In genomic region chr1:193449394-193450103, GRCm38 (mm10) we compare ENCODE assay signal across 8 mouse cellular contexts.
DNase-seq lines count a peak whose midpoint lies in the region; ATAC-seq and TF ChIP-seq lines count a peak whose summit lies in the region.

No protein-coding gene starts in this region.

- intact Hi-C loops in gastrocnemius, adult 2 months (cut with DNase I) = loop anchor here (5.0 kb wide), 1 partner anchor 253 kb away; no protein-coding TSS in a partner anchor

- DNase-seq in gastrocnemius, adult 2 months = peak; percentile 20
- DNase-seq in gastrocnemius, postnatal 25 days = no peak
- peak; percentile 28 for DNase-seq in cerebellum, adult 11 months
- peak; percentile 21 to 30 for DNase-seq in layer of hippocampus, postnatal 36 days

- peak; percentile 80 for ATAC-seq in forebrain, embryonic 16.5 days
- ATAC-seq in hindbrain, embryonic 13.5 days (ENCODE audit: low FRiP score) = peak; percentile 69
- peak; percentile 85 for ATAC-seq in megakaryocyte-erythroid progenitor cell, adult 5-6 weeks (replicated peaks; ENCODE audit: low FRiP score, low TSS enrichment, poor library complexity, severe bottlenecking)
- peak; percentile 35; the same call in 1 of the 2 replicates for ATAC-seq in stomach, embryonic 14.5 days (ENCODE audit: insufficient number of reproducible peaks, insufficient read depth, low FRiP score, low read depth)

- H3K4me2 ChIP-seq in forebrain, embryonic 16.5 days (ENCODE audit: low read length) = no peak overlapping the region
- H3K4me2 ChIP-seq in hindbrain, embryonic 13.5 days = no peak overlapping the region
- no peak overlapping the region for H3K4me2 ChIP-seq in stomach, embryonic 14.5 days (replicated peaks; ENCODE audit: low read depth, low read length)

- H3K36me3 ChIP-seq in forebrain, embryonic 16.5 days (ENCODE audit: control insufficient read depth, insufficient read depth) = no peaks in the 10 kb centered on the region
- H3K36me3 ChIP-seq in hindbrain, embryonic 13.5 days = no peaks in the 10 kb centered on the region
- H3K36me3 ChIP-seq in stomach, embryonic 14.5 days (ENCODE audit: control insufficient read depth, insufficient read depth, low read length) = no peaks in the 10 kb centered on the region

- H3K27me3 ChIP-seq in forebrain, embryonic 16.5 days (replicated peaks; ENCODE audit: control insufficient read depth, insufficient read depth, low read length) = no peaks in the 10 kb centered on the region
- H3K27me3 ChIP-seq in hindbrain, embryonic 13.5 days = 0 out of 2 replicates have a peak, but pooled peaks cover 9% of the 10 kb centered on the region
- H3K27me3 ChIP-seq in stomach, embryonic 14.5 days (ENCODE audit: control insufficient read depth, insufficient read depth, low read length) = no peaks in the 10 kb centered on the region

- WGBS in forebrain, embryonic 16.5 days = 10% methylated on average over 7 of the region's 7 CpGs
- WGBS in hindbrain, embryonic 13.5 days = 19% methylated on average over 7 of the region's 7 CpGs
- 11% methylated on average over 7 of the region's 7 CpGs for WGBS in stomach, embryonic 14.5 days

- H3K4me1 ChIP-seq in forebrain, embryonic 16.5 days (replicated peaks; ENCODE audit: control insufficient read depth, insufficient read depth, low read length) = peaks cover 13% of the 10 kb centered on the region
- H3K4me1 ChIP-seq in hindbrain, embryonic 13.5 days (replicated peaks) = peaks cover 21% of the 10 kb centered on the region
- peaks cover 9% of the 10 kb centered on the region; the same call in 1 of the 2 replicates for H3K4me1 ChIP-seq in stomach, embryonic 14.5 days (ENCODE audit: control insufficient read depth, insufficient read depth, low read length)

- no peaks in the 10 kb centered on the region for H3K9me3 ChIP-seq in forebrain, embryonic 16.5 days (ENCODE audit: control insufficient read depth, low read length)
- H3K9me3 ChIP-seq in hindbrain, embryonic 13.5 days = no peaks in the 10 kb centered on the region
- no peaks in the 10 kb centered on the region for H3K9me3 ChIP-seq in stomach, embryonic 14.5 days (ENCODE audit: control insufficient read depth, low read depth, low read length)

- no peak overlapping the region for H3K4me3 ChIP-seq in gastrocnemius, adult 2 months
- no peak overlapping the region for H3K4me3 ChIP-seq in forebrain, embryonic 16.5 days (replicated peaks; ENCODE audit: low read length)
- no peak overlapping the region for H3K4me3 ChIP-seq in hindbrain, embryonic 13.5 days
- no peak overlapping the region for H3K4me3 ChIP-seq in stomach, embryonic 14.5 days (ENCODE audit: low read depth, low read length)

- H3K9ac ChIP-seq in forebrain, embryonic 16.5 days (replicated peaks; ENCODE audit: low read depth, low read length) = peak overlapping the region; percentile 24
- H3K9ac ChIP-seq in hindbrain, embryonic 13.5 days = peak overlapping the region; percentile 57; the same call in 1 of the 2 replicates
- no peak overlapping the region for H3K9ac ChIP-seq in stomach, embryonic 14.5 days (replicated peaks; ENCODE audit: low read depth, low read length)

- peak; percentile 71 for TF ChIP-seq CTCF in gastrocnemius, adult 2 months (IDR thresholded peaks at IDR 0.05)

- no peak overlapping the region for H3K27ac ChIP-seq in gastrocnemius, adult 2 months
- H3K27ac ChIP-seq in forebrain, embryonic 16.5 days (ENCODE audit: low read length) = peak overlapping the region; percentile 81
- peak overlapping the region; percentile 86 for H3K27ac ChIP-seq in hindbrain, embryonic 13.5 days
- H3K27ac ChIP-seq in stomach, embryonic 14.5 days (ENCODE audit: low read length) = peak overlapping the region; percentile 52; the same call in 1 of the 2 replicates

Comparison
In these comparisons a context has a peak if more than half of its experiments do, and no peak if none do; other contexts are left out.
1. ATAC-seq: peak in every context shown above with its lines; median percentile 85 in megakaryocyte-erythroid progenitor cell, adult 5-6 weeks; 80 in forebrain, embryonic 16.5 days; 69 in hindbrain, embryonic 13.5 days; 35 in stomach, embryonic 14.5 days.